Mouse (Mus musculus) embryo, embryonic 11.5 days (tissue): ENCODE measurements around the gene Prex1.

ENCODE experiments used
- DNase-seq: peaks from one replicate; pipeline ENCODE4 v3.0.0-alpha.2; 2012; ENCODE audit warnings: low read depth, low spot score

The Prex1 gene

DNA sequence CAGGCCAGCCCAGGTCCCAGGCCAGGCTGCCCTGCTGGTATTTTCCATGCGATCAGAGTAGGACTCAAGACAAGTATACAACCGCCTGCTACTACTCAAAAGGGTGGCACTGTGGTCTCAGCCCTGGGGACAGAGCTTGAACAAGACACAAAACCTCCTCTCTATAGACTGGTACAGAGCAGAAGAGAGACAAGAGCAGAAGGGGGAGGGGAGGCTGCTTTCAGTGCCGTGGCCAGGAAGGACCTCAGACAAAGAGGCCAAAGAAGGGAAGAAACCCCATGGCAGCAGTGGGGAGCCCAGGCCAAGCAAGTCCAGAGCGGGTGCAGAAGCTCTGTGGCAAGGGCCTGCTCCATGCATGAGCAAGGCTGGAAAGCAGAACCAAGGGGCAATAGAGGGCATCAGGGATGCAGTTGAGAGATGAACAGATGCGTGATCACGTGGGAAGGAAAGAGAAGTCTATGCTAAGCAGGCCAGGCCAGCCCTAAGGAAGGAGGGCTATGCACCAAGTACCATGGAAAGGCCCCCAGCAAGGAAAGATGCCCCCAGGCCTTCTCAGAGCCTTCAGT lies 51.0 kb downstream of the Prex1 start:
- no peak for DNase-seq

GRCm38 (mm10) chr2:166661971-166662370 lies 51.7 kb downstream of the Prex1 start:
- no peak for DNase-seq

- DNase-seq: no peak
Measured at GRCm38 (mm10) chr2:166661498-166661897, 52.1 kb downstream of the Prex1 start.

GRCm38 (mm10) chr2:166658380-166658779 lies 55.3 kb downstream of the Prex1 start:
- no peak for DNase-seq

DNA sequence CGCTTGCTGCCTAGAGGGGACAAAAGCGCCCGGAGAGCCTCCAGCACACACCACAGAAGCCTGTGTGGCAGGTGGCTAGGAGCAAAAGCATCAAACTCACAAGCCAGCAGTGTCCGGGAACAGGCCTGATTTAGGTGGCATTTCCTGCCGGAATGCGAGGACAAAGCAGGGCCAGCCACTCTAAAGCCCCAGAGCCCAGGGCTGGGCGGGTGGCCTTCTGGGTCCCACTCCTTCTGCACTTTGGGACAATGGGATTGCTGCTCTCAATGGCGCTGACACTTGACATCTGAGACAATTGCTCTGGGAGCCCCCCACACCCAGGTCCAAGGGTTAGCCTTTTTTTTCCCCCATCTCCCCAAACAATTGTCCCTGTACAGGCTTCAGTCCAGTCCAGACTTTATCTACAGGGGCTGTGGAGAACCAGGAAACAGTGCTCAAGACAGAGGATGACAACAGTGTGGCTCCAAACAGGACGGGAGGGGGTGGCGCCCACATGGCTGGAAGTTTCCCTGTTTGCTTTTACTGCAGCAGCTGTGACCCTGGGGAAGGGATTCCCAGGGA lies 56.1 kb downstream of the Prex1 start:
- DNase-seq: no peak

GRCm38 (mm10) chr2:166656630-166657029 lies 57.0 kb downstream of the Prex1 start:
- DNase-seq: no peak

DNA sequence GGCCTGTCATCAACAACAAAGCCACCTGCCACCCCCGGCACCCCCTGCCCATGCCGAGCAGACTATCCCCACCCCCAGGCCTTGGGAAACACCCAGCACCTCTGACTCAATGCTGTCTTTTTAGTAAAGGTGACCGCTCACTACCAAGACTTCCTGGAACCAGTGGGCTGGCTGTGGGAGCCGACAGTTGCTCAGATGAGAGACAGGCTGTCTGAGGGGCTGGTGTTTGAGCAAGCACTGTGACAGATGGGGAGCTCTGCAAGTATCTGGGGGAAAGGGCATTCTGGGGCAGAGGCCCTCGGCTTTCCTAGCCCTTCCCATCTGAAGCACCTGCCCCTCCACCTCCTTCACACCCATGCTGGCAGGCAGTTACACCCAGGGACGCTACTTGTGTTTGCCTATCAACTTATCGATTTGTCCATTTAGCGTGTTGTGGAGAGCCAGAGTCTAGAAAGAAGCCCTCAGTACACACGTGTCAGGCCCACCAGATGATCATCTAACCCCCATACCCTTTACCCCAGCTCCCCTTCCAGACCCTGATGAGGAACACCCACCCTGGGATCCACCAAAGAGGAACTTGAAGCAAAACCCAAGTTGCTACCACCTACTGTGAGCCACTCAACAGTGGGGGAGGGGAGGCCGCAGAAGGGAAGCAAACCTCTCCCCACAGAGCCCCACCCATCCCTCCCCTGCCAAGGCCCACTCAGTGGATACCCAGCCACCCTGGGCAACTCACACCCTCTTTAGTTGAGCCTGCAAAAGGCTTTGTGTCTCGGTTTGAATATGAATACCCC lies 57.7 kb downstream of the Prex1 start:
- no peak for DNase-seq

DNA sequence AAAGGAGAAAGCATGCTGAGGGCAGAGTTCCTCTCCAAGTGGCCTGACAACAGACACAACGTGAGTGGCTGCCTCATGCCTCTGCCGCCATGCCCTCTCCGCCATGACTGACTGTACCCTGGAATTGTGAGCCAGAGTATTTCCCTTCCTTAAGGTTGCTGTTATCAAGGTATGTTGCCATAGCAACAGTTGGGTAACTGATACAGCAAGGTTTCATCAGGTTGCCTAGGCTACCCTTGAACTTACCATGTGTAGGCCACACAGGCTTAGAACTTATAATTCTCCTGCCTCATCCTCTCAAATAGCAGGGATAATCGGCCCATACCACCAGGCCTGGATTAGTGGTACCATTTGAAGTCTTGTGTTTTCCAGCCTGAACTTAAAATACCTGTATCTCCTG lies 58.3 kb downstream of the Prex1 start:
- DNase-seq: no peak

GRCm38 (mm10) chr2:166654875-166655274 lies 58.8 kb downstream of the Prex1 start:
- no peak for DNase-seq

DNA sequence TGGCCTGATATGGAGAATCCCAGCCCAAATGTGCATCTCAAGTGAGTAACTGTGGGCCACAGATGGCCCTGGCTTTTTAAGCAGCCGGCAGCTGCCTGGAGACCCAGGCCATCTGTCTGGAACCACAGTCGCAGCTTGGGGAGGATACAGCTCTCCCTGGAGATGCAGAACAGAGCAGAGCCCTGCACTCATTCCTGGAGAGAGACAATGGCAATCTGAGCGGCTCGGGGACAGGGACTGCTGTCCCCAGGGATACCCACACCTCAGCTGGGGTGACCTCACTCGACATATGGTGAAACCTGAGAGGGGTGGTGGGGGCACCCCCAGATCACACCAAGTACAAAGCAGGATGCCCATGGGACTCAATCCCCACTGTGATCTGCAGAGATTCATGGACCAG lies 60.1 kb downstream of the Prex1 start:
- no peak for DNase-seq

- DNase-seq: no peak
Measured at GRCm38 (mm10) chr2:166652672-166653071, 61.0 kb downstream of the Prex1 start.

GRCm38 (mm10) chr2:166651317-166652030 lies 62.2 kb downstream of the Prex1 start:
- DNase-seq: no peak

DNA sequence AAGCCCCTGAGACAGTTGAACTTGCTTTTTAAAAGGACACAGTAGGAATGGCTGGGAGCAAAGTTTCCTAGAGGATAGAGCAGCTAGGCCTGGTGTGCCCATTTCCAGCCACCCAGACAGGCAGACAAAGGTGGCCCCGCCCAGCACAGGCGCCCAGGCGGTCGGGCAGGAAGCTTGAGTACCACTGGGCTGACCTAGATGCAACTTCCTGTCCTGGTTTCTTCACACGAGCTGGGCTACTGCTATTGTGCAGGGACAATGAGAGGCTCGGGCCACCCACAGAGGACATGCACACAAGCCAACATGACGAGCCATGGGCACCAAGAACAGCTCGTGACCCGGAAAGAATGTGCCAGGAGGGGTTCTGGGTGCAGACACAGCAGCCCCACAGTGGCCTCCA lies 63.2 kb downstream of the Prex1 start:
- DNase-seq: no peak

DNA sequence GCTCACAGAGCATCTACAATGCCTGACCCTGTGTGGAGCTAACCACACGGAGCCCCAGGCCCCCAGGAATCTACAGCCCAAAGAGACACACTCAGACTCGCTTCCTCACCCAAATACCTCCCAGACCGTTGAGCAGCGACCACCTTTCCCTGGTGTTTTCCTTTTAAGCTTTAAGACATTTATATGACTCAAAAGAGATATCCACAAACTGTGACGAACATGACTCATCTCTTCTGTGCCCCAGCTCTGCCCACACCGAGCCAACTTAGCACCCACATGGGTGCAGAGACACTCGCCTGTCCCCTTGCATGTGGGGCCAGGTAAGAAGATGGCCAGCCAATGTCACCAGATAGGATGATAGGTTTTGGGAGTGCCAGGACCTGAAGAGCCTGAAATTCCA lies 66.4 kb downstream of the Prex1 start:
- no peak for DNase-seq

GRCm38 (mm10) chr2:166646434-166647088 lies 67.1 kb downstream of the Prex1 start:
- DNase-seq: no peak

GRCm38 (mm10) chr2:166644816-166645215 lies 68.8 kb downstream of the Prex1 start:
- DNase-seq: no peak

GRCm38 (mm10) chr2:166642581-166642987 lies 71.0 kb downstream of the Prex1 start:
- DNase-seq: no peak

DNA sequence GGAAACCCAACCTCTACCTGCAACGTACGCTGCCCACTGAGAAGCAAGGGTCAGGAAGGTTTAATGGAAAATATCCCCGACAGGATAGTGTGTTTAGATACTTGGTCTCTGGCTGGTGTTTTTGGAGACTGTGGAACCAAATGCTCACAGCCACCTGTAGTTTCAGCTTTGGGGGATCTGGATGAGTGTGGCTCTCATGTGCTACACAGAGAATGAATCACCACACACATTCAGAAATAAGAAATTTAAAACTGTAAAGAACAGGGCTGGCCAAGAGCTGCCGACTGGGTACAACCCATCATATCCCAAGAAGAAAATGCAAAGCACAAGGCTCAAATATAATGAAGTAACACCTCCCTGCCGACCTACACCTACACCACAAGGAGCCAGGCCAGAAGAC lies 73.9 kb downstream of the Prex1 start:
- DNase-seq: no peak

DNA sequence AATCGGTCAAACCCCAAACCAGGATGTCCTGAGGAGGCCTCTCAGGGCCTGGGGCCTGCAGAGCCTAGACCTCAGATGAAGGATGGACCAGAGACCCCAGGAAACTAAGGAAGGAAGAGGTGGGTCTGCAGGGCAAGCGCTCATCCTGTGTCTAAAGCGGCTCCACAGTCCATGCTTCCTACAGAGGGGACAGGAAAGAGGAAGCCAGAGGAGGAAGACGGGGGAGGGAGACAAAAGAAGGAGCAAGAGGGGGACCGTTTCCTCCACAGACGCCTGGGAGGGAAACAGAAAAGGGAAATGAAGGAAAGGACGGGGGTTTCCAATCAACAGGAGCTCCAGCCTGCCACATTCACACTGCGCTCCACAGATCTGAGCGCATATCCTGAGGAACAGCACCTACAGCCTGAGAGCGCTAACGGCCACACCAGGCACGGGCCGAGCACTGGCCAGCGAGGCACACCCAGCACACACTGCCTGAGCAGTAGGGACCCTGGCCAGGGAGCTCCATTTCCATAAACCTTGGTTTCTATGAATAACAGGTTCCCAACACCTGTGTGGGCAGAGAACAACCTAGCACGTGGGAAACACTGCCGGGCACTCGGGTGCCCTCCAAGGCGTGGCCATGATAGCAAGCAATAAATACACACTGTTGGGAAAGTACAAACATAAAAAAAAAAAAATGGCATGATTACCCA lies 74.5 kb downstream of the Prex1 start:
- no peak for DNase-seq

- no peak for DNase-seq
Measured at GRCm38 (mm10) chr2:166638079-166638800, 75.4 kb downstream of the Prex1 start.

DNA sequence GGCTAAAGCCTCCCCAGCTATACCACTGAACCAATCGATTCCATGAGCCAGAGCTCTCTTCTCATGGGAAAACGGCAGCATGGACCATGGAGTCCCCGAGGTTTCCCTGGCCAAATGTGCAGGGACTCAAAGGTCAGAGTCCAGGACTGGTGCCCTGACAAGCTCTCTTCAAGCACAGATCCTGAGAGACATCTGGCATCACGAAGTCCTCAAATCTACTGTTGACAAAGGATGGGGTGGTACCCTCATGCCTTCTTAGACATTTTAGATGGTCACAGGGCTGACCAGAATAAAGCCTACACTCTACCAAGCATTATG lies 76.0 kb downstream of the Prex1 start:
- DNase-seq: no peak
